Mouse (Mus musculus): ENCODE measurements around the gene Hoxc5. TPM values are rescaled to one million over a fixed set of nuclear protein-coding genes. Genes with fewer than 3 reads are reported as not detected.

Hoxc5 gene
- polyA plus RNA-seq, 1 experiment from 2014 or later, result 20.3 TPM

DNA sequence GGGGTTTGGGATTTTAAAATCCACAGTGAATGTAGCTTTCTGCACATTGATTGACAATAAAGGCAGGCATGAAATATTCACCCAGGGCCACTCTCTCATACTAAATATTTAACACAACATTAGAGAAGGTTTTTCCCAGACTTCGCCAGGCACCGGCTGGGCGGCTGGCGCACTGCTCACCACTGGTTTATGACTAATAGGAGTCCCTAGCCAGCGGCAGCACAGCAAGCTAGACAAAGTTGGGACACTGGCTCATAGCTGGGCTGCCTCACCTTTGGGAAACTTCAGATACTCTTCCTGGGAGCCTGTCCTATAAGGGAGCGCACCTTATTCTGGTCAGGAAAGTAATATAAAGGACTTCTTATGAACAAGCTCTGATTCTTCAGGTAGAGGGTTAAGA lies 13.7 kb upstream of the Hoxc5 start:
- Histone ChIP-seq H3K4me2 (replicated peaks; ENCODE audit: low read depth, low read length) (no peak overlapping the region), H3K9me3 (ENCODE audit: control insufficient read depth, low read depth, low read length) (no peaks in the 10 kb centered on the region), H3K4me1 (ENCODE audit: control insufficient read depth, insufficient read depth, low read length) (no peaks in the 10 kb centered on the region), H3K27ac (ENCODE audit: low read length) (no peak overlapping the region), H3K9ac (replicated peaks; ENCODE audit: low read depth, low read length) (no peak overlapping the region), H3K27me3 (ENCODE audit: control insufficient read depth, insufficient read depth, low read length) (peaks cover 72% of the 10 kb centered on the region), H3K36me3 (ENCODE audit: control insufficient read depth, insufficient read depth, low read length) (no peaks in the 10 kb centered on the region), H3K4me3 (ENCODE audit: low read depth, low read length) (no peak overlapping the region)
- 3% methylated on average over 6 of the region's 6 CpGs for WGBS
- ATAC-seq (ENCODE audit: insufficient number of reproducible peaks, insufficient read depth, low FRiP score, low read depth), result no peak

DNA sequence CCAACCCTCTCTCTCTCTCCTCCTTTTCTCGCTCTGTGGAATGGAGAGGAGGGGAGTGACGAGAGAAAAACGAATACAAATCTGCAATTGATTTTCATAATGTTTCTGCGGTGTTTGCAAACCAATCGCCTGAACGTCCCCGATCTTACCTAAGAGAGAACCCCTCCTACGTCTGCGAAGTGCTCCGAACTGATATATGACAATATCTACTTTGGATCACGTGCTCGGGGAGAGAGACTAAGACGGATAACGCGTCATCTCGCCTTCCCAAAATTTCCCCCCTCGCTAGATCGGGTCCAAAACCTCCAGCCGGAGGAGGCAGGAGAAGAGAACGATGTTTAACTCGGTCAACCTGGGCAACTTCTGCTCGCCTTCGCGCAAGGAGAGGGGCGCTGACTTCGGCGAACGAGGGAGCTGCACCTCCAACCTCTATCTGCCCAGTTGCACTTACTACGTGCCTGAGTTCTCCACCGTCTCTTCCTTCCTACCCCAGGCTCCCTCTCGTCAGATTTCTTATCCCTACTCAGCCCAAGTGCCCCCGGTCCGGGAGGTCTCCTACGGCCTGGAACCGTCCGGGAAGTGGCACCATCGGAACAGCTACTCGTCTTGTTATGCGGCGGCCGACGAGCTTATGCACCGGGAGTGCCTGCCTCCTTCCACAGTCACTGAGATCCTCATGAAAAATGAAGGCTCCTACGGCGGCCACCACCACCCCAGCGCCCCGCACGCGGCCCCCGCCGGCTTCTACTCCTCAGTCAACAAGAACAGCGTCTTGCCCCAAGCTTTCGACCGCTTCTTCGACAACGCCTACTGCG lies 12.8 kb upstream of the Hoxc5 start, which contains the start of gene Hoxc11:
TSS of gene Hoxc11 (plus strand) at position 236 of the 815 bp plus-strand sequence.
- H3K9me3 ChIP-seq (ENCODE audit: control insufficient read depth, low read depth, low read length), result no peaks in the 10 kb centered on the region
- H3K4me1 ChIP-seq (ENCODE audit: control insufficient read depth, insufficient read depth, low read length), result no peaks in the 10 kb centered on the region
- no peak for ATAC-seq (ENCODE audit: insufficient number of reproducible peaks, insufficient read depth, low FRiP score, low read depth)
- H3K4me3 ChIP-seq (ENCODE audit: low read depth, low read length), result no peak within 1 kb of the TSS
- no peak within 1 kb of the TSS for H3K27ac ChIP-seq (ENCODE audit: low read length)
- WGBS, result under 1% methylated on average over 57 of the region's 57 CpGs
- H3K4me2 ChIP-seq (replicated peaks; ENCODE audit: low read depth, low read length), result no peak within 1 kb of the TSS
- no peaks in the 10 kb centered on the region for H3K36me3 ChIP-seq (ENCODE audit: control insufficient read depth, insufficient read depth, low read length)
- H3K9ac ChIP-seq (replicated peaks; ENCODE audit: low read depth, low read length), result no peak within 1 kb of the TSS
- H3K27me3 ChIP-seq (ENCODE audit: control insufficient read depth, insufficient read depth, low read length), result peaks cover 69% of the 10 kb centered on the region

DNA sequence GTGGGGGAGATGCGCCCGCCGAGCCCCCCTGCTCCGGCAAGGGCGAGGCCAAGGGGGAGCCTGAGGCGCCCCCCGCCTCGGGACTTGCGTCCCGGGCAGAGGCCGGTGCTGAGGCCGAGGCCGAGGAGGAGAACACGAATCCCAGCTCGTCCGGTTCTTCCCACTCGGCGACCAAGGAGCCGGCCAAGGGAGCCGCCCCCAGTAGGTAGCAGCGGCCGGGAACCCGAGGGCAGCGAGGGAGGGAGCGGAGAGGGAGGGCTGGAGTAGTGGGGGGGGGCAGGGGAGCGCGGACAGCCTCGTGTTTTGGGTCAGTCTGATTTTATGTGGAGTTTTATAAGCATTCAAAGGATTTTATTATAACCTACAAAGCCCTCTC lies 12.2 kb upstream of the Hoxc5 start:
- H3K4me2 ChIP-seq (replicated peaks; ENCODE audit: low read depth, low read length), result no peak overlapping the region
- H3K36me3 ChIP-seq (ENCODE audit: control insufficient read depth, insufficient read depth, low read length), result no peaks in the 10 kb centered on the region
- peaks cover 70% of the 10 kb centered on the region for H3K27me3 ChIP-seq (ENCODE audit: control insufficient read depth, insufficient read depth, low read length)
- under 1% methylated on average over 28 of the region's 28 CpGs for WGBS
- ATAC-seq (ENCODE audit: insufficient number of reproducible peaks, insufficient read depth, low FRiP score, low read depth), result no peak
- no peak overlapping the region for H3K27ac ChIP-seq (ENCODE audit: low read length)
- no peaks in the 10 kb centered on the region for H3K9me3 ChIP-seq (ENCODE audit: control insufficient read depth, low read depth, low read length)
- H3K9ac ChIP-seq (replicated peaks; ENCODE audit: low read depth, low read length), result no peak overlapping the region
- H3K4me1 ChIP-seq (ENCODE audit: control insufficient read depth, insufficient read depth, low read length), result no peaks in the 10 kb centered on the region
- H3K4me3 ChIP-seq (ENCODE audit: low read depth, low read length), result no peak overlapping the region

DNA sequence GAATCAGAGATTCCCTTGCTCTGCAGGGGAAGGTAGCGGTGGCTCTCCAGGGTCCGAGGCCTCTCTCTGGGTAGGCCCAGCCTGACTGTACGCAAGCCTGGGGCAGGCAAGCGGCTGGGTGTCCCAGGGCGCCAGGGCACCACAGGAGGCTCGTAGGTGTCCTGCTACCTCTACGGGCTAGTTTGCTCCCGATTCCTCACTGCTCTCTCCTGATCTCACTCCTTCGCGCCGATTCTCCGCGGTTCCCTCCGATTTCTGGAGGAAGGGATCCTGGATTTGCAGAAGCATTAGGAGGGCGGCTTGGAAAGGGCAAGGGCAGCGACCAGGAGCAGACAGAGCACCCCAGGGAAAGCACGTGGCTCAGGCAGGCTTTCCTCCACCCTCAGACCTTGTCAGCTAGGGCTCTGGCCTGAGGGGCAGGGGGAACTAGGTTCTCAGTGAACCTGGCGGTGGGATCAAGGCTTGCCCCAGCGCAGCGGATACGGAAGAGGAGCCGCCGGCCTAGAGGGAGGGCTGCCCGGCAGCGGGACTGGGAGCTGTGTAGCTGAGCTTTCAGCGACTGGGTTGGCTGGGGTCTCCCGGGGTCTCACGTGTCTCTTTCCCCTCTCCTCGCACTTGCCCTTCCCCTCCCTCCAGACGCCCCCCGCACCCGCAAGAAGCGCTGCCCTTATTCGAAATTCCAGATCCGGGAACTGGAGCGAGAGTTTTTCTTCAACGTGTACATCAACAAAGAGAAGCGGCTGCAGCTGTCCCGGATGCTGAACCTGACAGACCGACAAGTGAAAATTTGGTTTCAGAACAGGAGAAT lies 11.2 kb upstream of the Hoxc5 start:
- Histone ChIP-seq H3K4me1 (ENCODE audit: control insufficient read depth, insufficient read depth, low read length) (no peaks in the 10 kb centered on the region), H3K4me2 (replicated peaks; ENCODE audit: low read depth, low read length) (no peak overlapping the region), H3K4me3 (ENCODE audit: low read depth, low read length) (no peak overlapping the region), H3K36me3 (ENCODE audit: control insufficient read depth, insufficient read depth, low read length) (no peaks in the 10 kb centered on the region), H3K9me3 (ENCODE audit: control insufficient read depth, low read depth, low read length) (no peaks in the 10 kb centered on the region), H3K27ac (ENCODE audit: low read length) (no peak overlapping the region), H3K27me3 (ENCODE audit: control insufficient read depth, insufficient read depth, low read length) (peaks cover 72% of the 10 kb centered on the region), H3K9ac (replicated peaks; ENCODE audit: low read depth, low read length) (no peak overlapping the region)
- WGBS, result under 1% methylated on average over 40 of the region's 40 CpGs
- no peak for ATAC-seq (ENCODE audit: insufficient number of reproducible peaks, insufficient read depth, low FRiP score, low read depth)

DNA sequence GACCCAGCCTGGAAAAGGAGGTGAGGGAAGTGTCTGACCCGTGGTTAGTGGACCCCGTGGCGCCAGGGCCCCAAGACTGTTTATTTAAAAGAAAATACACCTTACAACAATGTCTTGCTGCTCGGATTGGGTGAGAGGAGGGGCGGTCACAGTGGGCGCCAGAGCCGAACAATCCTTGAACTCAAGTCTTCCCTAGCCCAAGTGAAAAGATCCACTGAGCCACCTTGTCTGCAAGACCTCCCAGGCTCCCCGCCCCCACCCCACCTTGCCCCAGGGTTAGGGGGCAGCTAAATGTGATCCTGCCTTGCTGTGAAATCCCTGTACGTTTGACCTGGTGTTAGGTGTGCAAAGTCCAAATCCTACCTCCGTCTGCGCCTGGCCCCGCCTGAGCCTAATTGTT lies 10.3 kb upstream of the Hoxc5 start:
- no peak overlapping the region for H3K9ac ChIP-seq (replicated peaks; ENCODE audit: low read depth, low read length)
- ATAC-seq (ENCODE audit: insufficient number of reproducible peaks, insufficient read depth, low FRiP score, low read depth), result peak; percentile 37; the same call in 1 of the 2 replicates
- peaks cover 73% of the 10 kb centered on the region for H3K27me3 ChIP-seq (ENCODE audit: control insufficient read depth, insufficient read depth, low read length)
- H3K9me3 ChIP-seq (ENCODE audit: control insufficient read depth, low read depth, low read length), result no peaks in the 10 kb centered on the region
- H3K27ac ChIP-seq (ENCODE audit: low read length), result no peak overlapping the region
- H3K4me1 ChIP-seq (ENCODE audit: control insufficient read depth, insufficient read depth, low read length), result no peaks in the 10 kb centered on the region
- no peak overlapping the region for H3K4me3 ChIP-seq (ENCODE audit: low read depth, low read length)
- H3K36me3 ChIP-seq (ENCODE audit: control insufficient read depth, insufficient read depth, low read length), result no peaks in the 10 kb centered on the region
- 2% methylated on average over 12 of the region's 12 CpGs for WGBS
- H3K4me2 ChIP-seq (replicated peaks; ENCODE audit: low read depth, low read length), result no peak overlapping the region

DNA sequence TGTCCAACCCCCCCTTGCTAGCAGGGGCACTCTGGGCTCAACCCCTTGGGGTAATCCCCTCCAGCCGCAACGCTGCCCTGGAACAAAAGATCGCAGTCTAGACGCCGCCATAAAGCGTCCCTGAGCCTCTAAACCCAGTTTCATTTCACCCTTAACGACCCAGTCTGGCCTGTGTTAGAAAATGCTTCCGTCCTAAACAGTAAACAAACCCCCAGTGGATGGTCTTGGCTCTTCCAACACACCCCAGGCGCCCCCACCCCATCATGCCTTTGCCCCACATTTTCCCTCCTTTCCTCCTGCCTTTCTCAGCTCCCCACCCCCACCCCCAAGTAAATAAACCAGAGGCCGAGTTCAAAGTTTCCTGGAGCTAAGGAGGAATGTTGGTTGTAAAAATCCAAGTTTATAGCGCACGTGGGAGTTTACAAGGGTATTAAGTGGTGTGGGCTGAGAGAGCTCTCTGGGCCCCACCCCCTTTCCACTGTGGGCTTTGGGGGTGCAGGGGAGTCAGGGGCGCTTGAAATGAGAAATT lies 7.5 kb upstream of the Hoxc5 start:
- WGBS, result 2% methylated on average over 13 of the region's 13 CpGs
- H3K27ac ChIP-seq (ENCODE audit: low read length), result no peak overlapping the region
- H3K4me2 ChIP-seq (replicated peaks; ENCODE audit: low read depth, low read length), result no peak overlapping the region

DNA sequence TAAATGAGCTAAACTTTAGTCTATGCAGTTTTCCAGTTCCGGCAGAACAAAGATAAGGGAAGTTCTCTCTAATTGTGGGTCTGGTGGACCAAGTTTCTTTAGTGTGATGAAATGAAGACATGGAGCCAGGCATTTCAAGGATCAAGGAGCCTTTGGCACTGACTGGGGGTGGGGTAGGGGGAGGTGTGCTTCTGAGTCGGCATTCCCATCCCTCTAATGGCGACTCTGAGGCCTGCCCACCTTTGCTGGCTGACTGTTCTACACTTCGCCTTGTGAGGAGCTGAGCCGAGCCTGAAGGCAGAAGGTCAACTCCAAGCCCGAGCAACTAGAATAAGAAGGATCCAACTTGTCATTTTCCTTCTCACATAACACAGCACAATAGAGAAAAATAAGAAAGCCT lies 5.5 kb upstream of the Hoxc5 start:
- H3K4me2 ChIP-seq (replicated peaks; ENCODE audit: low read depth, low read length), result no peak overlapping the region
- H3K4me3 ChIP-seq (ENCODE audit: low read depth, low read length), result no peak overlapping the region

More for the DNA sequence above, 7.5 kb upstream of the Hoxc5 start:
- no peaks in the 10 kb centered on the region for H3K36me3 ChIP-seq (ENCODE audit: control insufficient read depth, insufficient read depth, low read length)
- no peaks in the 10 kb centered on the region for H3K9me3 ChIP-seq (ENCODE audit: control insufficient read depth, low read depth, low read length)
- ATAC-seq (ENCODE audit: insufficient number of reproducible peaks, insufficient read depth, low FRiP score, low read depth), result no peak
- H3K4me1 ChIP-seq (ENCODE audit: control insufficient read depth, insufficient read depth, low read length), result no peaks in the 10 kb centered on the region
- peaks cover 70% of the 10 kb centered on the region for H3K27me3 ChIP-seq (ENCODE audit: control insufficient read depth, insufficient read depth, low read length)
- no peak overlapping the region for H3K4me3 ChIP-seq (ENCODE audit: low read depth, low read length)
- H3K9ac ChIP-seq (replicated peaks; ENCODE audit: low read depth, low read length), result no peak overlapping the region

DNA sequence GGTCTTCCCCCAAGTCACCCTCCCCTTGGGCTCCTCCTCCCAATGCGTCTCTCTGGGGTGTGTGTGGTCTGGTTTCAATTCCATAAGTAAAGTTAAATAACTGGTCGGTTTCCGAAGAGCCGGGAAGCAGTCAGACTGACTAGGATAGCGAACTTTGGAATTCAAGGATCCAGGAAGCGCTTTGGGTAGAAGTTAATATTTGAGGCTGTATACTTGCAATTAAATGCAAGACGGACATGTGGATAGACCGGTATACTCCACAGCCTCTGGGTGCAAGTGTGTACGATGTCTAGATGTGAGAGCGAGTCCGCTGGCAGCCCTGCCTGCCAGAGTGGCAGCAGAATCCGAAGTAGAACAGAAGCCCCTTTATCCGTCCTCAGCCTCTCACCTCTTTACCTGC lies 4.8 kb upstream of the Hoxc5 start:
- WGBS, result 2% methylated on average over 13 of the region's 13 CpGs
- Histone ChIP-seq H3K4me1 (ENCODE audit: control insufficient read depth, insufficient read depth, low read length) (no peaks in the 10 kb centered on the region; the same call in 1 of the 2 replicates), H3K27ac (ENCODE audit: low read length) (no peak overlapping the region), H3K9me3 (ENCODE audit: control insufficient read depth, low read depth, low read length) (no peaks in the 10 kb centered on the region), H3K9ac (replicated peaks; ENCODE audit: low read depth, low read length) (no peak overlapping the region), H3K4me2 (replicated peaks; ENCODE audit: low read depth, low read length) (no peak overlapping the region), H3K36me3 (ENCODE audit: control insufficient read depth, insufficient read depth, low read length) (no peaks in the 10 kb centered on the region), H3K27me3 (ENCODE audit: control insufficient read depth, insufficient read depth, low read length) (peaks cover 80% of the 10 kb centered on the region), H3K4me3 (ENCODE audit: low read depth, low read length) (no peak overlapping the region)
- ATAC-seq (ENCODE audit: insufficient number of reproducible peaks, insufficient read depth, low FRiP score, low read depth), result no peak

More for the DNA sequence above, 5.5 kb upstream of the Hoxc5 start:
- no peak overlapping the region for H3K9ac ChIP-seq (replicated peaks; ENCODE audit: low read depth, low read length)
- no peaks in the 10 kb centered on the region; the same call in 1 of the 2 replicates for H3K4me1 ChIP-seq (ENCODE audit: control insufficient read depth, insufficient read depth, low read length)
- no peak overlapping the region for H3K27ac ChIP-seq (ENCODE audit: low read length)
- no peaks in the 10 kb centered on the region for H3K36me3 ChIP-seq (ENCODE audit: control insufficient read depth, insufficient read depth, low read length)
- no peaks in the 10 kb centered on the region for H3K9me3 ChIP-seq (ENCODE audit: control insufficient read depth, low read depth, low read length)
- ATAC-seq (ENCODE audit: insufficient number of reproducible peaks, insufficient read depth, low FRiP score, low read depth), result no peak
- H3K27me3 ChIP-seq (ENCODE audit: control insufficient read depth, insufficient read depth, low read length), result peaks cover 80% of the 10 kb centered on the region
- 2% methylated on average over 6 of the region's 6 CpGs for WGBS

All from stomach, embryonic 14.5 days (tissue).